Mouse (Mus musculus) layer of hippocampus, postnatal 36 days (tissue): ENCODE data around the gene Rplp1. TPM values are rescaled to one million over a fixed set of nuclear protein-coding genes. Genes with fewer than 3 reads are reported as not detected.

ENCODE experiments used
- DNase-seq, 2 experiments: peaks; one replicate each; pipeline ENCODE4 v3.0.0; 2022
- total RNA-seq, 2 experiments: library from RNA; stranded (reverse); gene quantifications; 2 replicates each; pipeline ENCODE4 v1.2.3; 2021

Rplp1 gene
- 1,000 to 10,000 TPM; 1,474 to 1,494 TPM for total RNA-seq

DNA sequence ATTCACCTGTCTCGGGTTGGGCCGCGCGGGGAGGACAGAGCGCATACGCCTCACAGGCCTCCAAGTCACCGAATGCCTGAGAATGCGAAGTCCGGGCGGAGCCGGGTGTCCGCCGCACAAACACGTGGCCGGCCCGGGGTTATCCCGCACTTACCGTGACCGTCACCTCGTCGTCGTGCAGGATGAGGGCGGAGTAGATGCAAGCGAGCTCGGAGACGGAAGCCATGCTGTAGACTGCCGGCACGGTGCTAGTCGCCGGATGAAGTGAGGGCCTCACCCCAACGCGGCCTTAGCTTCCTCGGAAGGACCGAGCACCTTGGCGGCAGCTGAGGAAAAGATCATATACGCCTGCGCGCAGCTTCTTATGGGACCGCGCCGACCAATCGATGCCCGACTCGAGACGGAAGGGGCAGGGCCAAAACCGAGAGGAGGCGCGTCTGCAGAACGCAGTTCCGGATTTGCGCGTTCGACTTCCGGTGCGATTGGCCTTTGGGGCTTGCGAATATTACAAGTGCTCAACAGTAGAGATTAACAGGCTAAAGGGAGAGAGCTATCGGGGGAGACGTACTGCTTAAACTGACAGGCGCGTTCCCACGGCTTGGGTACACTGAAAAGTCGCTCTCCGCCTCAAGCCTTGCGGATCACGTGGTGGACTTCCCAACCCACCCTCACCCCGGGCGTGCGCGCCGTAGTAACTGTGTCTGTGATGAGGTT is at the start of gene Rplp1:
Gene Rplp1 (minus strand): TSS at position 340 of the 714 bp plus-strand sequence.
- peak; percentile 96 for DNase-seq

DNA sequence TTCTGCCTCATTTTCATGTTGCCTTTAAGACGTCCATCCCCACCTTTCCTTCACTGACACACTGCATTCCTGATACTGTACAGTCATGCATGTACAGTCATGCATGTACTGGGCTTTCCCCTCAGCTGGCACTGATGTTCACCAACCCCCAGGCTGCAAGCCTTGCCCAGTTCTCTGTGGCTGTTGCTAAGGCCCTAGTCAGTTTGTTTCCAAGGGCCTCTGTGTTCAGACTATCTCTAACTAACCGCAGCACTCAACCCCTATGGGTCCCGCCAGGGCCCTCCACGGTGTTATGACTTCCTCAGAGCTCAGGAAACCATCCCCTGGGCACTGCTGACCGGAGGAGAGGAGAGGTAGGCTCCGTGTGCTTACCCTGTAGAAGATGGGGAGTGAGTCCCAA is 49.0 kb upstream of the Rplp1 start:
- no peak for DNase-seq

DNA sequence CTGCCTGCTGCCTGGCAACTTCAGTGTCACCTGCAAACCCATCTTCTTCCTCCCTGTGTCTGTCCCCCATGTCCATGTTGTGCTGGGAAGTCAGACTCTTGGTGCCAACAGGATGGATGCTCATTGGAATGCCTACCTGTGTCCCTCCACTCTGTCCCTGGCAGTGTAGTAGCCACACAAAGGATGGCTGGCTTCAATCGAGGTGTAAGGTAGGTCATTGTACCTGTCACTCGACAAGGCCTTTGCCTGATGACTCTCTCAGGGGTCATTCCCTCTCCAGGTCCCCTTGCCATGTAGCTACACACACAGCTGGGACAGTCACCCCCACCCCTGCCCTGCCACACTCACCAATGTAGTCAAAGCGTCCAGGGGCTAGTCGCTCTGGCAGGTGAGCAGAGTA is 46.8 kb upstream of the Rplp1 start:
- no peak for DNase-seq

- DNase-seq: no peak
These were observed 46.4 kb upstream of the Rplp1 start for GRCm38 (mm10) chr9:61960753-61961152.

- no peak for DNase-seq
These were observed 45.7 kb upstream of the Rplp1 start for GRCm38 (mm10) chr9:61959921-61960569.

DNA sequence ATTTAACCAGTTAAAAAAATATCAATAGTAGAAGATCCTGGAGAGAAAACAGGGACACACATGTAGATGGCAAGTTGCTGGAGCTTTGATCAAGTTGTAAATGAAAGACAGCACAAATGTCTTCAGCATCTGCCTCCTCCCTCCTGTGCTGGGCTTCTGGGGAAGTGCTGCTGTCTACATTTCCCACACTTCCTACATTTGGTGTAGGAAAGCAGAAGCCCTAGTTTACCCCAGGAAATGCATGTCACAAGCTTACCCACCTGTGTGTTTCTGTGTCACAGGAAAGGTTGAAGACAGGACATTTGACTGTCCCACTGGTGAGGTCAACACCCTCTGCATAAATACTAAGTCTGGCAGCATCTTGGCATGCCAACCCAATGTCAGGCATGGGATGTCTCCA is 40.4 kb upstream of the Rplp1 start:
- DNase-seq: no peak

DNA sequence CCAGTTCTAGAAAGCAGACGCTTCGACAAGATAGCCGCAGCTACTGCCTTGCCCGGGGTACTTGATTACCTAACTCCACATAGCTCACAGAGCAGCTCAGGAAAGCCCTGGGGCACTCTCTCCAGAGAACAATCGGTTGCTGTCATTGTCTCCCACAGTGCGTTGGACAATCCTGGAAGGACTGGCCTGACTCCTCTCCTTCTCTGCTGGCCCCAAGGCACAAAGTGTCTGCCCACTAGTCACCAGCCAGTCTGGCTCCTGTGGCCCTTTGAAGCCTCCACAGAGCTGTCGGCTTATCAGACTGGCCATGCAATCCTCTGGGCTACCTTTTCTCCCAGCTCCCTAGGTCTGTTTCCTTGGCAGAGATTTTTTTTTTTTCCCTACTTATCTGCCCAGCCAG is 37.9 kb upstream of the Rplp1 start:
- DNase-seq: no peak

- peak; percentile 57 to 60 for DNase-seq
These were observed 33.3 kb upstream of the Rplp1 start for GRCm38 (mm10) chr9:61947402-61948346.

DNA sequence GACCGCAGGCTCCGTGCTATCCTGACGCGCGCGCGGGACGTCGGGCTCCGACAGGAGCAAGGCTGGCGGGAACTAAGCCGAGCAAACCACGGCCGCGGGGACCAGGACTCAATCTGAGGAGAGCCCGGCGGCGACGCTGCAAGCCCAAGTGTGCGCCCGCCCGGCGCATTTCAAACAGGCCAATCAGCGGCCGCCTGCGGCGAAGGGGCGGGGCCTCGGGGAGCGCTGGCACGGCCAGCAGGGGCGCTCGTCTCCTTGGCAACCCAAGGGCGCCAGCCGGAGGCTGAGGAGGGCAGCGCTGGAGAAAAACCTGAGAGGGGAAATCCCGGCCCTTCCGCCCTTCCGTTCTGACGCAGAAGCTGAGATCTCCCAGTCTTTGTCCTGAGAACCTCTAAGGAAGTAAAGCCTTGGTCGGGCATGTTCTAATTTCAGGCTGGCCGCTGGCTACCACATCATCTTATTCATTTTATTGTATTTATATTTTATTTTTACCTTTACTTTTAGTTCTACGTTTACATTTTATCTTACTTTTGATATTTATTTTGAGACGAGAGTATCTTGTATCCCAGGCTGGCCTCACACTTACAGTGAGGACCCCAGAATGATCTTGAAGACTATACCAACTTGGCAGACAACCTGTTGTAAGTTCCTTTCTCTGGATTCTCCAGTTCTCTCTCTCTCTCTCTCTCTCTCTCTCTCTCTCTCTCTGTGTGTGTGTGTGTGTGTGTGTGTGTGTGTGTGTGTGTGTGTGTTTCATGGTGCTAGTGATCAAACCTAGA is 32.5 kb upstream of the Rplp1 start, which contains the start of gene Kif23:
Gene Kif23 (minus strand): TSS at position 152 of the 779 bp plus-strand sequence.
- DNase-seq: peak; percentile 92

DNA sequence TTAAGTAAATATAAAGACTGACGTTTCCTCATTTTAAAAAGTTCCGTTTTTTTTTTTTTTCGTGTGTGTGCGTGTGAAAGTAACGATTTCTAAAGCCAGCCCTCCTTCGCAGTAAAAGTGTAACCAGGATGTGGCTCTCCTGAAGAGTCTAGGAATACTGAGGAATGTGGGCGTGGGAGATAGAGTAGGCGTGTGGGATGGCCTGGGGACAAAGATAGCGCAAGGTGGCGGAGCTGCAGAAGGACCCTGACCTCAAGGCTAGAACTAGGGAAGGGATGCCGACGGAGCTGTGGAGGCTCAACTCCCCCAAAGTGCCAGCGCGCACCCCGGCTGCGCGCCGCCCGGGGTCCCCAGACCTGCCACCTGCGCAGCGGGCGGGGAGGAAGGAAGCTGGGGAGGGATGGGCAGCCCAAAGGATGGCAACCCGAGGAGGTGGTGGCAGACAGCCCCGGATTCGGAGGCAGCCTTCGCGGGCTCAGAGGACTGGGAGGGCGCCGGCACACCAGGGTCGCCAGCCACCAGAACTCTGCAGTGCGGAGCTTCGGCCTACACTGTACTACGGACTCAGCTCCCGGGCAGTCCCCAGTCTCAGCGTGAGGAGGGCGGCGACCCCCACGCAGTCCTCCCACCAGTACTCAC is 31.8 kb upstream of the Rplp1 start:
- no peak for DNase-seq

GRCm38 (mm10) chr9:61941054-61941453 is 26.7 kb upstream of the Rplp1 start:
- DNase-seq: no peak

GRCm38 (mm10) chr9:61933333-61933732 is 19.0 kb upstream of the Rplp1 start:
- no peak for DNase-seq

GRCm38 (mm10) chr9:61932009-61932408 is 17.7 kb upstream of the Rplp1 start:
- DNase-seq: no peak

- DNase-seq: no peak
These were observed 10.8 kb upstream of the Rplp1 start for GRCm38 (mm10) chr9:61925086-61925660.

DNA sequence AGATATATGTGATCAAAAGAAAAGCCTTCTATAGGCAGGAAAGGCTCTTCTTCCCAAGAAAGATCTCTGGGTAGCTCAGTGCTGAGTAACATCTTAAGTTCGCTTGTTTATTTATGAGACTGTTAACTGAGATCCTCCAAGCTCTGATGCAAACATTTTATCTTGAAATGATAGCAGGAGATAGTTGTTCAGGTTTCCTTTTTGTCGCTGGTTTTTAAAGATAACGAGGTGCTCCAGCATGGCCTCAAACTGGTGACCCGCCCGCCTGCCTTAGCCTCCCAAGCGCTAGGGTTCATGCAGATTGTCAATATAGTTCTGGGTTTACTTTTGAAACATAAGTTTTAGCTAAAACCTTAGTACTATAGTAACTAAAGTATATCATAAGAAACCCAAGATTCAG is 6.0 kb upstream of the Rplp1 start:
- no peak for DNase-seq

DNA sequence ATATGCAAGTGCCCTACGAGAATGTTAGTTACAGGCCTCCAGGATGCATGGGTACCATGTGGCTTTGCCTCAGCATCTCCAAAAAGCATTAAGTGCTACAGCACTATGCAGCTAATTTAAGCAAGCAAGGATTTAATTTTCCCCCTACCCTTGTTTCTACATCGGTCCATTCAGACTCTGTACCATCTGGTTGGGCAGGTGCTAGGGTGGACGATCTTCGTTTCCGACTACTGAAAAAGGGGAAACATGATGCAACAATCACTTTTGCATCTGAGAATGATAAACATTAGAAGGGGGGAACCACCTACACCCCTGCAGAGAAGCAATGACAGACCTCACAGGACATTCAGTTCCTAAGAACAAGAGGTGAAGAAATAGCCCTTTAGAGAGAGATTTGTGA is 5.1 kb upstream of the Rplp1 start:
- DNase-seq: no peak

DNA sequence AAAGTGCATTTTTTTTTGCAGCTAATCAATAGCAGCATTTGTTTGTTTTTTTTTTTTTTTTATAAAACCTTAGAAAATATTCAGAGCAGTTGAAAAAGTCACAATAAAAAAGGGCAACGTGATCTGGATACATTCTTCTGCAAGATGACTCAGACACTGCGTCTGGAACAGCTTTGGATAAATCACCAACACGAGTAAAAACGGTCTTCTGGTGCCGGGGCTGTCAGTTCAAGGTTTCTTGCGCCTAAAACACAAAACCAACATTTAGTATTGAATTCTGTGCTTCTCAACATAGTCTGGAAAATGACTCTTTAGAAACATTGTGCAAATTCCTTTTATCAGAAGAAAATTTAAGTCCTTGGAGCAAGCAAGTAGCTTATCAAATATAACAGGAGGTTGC is 3.1 kb upstream of the Rplp1 start:
- no peak for DNase-seq

DNA sequence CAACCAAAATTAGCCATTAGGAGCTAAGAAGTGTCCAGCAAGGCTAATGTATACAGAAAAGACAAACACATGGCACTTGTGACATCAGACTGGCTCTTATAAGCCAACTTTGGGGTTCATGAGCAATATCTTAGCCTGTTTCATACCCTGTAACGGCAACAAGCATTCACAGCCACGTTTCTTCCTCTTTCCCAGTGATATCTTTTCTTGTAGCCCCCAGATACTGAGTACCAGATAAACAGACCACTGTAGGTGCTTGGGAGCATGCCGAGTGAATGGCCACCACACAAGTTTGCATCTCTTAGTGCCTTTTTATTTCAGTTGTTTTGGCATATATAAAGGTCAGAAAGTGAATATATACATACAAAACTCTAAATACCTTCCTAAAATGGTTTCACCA is 2.6 kb upstream of the Rplp1 start:
- no peak for DNase-seq

- DNase-seq: no peak
These were observed 1.2 kb upstream of the Rplp1 start for GRCm38 (mm10) chr9:61915393-61916005.

DNA sequence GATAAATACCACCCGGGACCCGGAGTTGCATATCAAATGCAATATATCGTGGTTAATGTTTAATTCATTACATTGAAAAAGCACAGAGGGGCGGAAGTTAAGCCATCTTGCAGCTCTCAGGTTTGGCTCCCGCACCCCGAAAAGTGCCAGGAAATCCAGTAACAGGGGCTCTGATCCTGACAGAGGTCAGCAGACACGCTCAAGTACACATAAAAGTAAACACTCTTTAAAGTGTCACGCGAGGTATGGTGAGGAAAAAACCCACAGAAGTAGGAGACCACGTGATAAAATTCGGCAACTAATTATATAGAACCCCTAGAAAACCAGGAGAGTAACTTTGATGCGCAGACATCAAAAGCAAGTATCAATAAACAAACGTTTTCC is 567 bp upstream of the Rplp1 start:
- no peak for DNase-seq
